Mouse (Mus musculus): Measurements from ENCODE around the gene Fcgr4. TPM values are rescaled to one million over a fixed set of nuclear protein-coding genes. Genes with fewer than 3 reads are reported as not detected.
"Not testable (repeated sequence)": the region's sequence is repeated elsewhere in the genome, so short reads cannot be mapped to it uniquely, and the experiment has no call there.

Gene Fcgr4
- total and polyA plus RNA-seq, 2 experiments from 2014 or later, result 0.25 TPM; not detected in 1

DNA sequence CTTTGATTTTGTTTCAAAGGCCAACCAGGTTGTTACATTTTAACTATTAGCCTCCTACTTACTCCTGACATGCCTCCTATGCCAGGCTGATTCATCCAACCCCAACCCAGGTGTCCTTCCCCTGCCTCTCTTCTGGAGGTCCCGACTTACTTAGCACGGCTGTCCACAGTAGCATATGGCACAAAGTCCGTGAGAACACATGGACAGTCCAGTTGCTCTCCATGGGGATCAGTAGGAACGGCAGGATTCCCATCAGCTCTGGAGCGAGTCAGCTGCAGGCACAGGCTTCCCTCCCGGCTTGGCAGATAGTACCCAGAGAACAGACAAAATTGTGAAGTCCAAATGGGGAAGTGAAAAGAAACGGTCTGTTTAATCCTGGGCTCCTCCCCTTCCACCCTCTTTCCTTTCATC, 43.0 kb upstream of the Fcgr4 start:
- H3K27ac ChIP-seq (ENCODE audit: low read depth, low read length), result no peak overlapping the region
- no peaks in the 10 kb centered on the region for H3K9me3 ChIP-seq (ENCODE audit: low read length)
- no peaks in the 10 kb centered on the region for H3K27me3 ChIP-seq (ENCODE audit: insufficient read depth, low read length)
- ATAC-seq (ENCODE audit: low FRiP score), result no peak
- H3K36me3 ChIP-seq (ENCODE audit: insufficient read depth, low read length), result no peaks in the 10 kb centered on the region
- no peak overlapping the region for H3K4me2 ChIP-seq (ENCODE audit: low read depth, low read length, poor library complexity, severe bottlenecking)
- 59% methylated on average over 7 of the region's 7 CpGs for WGBS
- TF ChIP-seq CTCF (IDR thresholded peaks at IDR 0.05), result no peak
- no peaks in the 10 kb centered on the region for H3K4me1 ChIP-seq (ENCODE audit: insufficient read depth, low read length)
- no peak overlapping the region for H3K9ac ChIP-seq (replicated peaks; ENCODE audit: low read length, poor library complexity, severe bottlenecking)
- no peak for DNase-seq (ENCODE audit: low spot score)
- H3K4me3 ChIP-seq (ENCODE audit: low read depth, low read length), result no peak overlapping the region

DNA sequence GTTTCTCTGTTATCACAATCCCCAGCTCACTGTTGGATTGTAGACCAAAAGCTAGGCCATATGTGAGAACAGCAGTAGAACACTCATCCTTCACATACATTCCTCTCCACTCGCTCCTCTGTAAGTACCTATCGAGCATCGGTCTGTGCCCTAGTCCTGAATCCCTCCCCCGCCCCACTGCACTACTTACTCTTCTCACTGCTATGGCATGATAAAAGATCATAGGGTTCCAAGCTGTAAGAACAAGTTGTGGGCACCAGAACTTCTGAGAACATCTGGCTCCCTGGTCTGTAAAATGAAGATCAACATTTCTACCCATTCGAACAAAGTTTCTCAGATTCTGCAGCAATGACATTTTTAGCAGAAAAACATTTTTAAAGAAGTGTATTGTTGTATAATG, 42.3 kb upstream of the Fcgr4 start, which contains the start of gene Fcgr2b:
TSS of gene Fcgr2b (minus strand) at position 101 of the 400 bp plus-strand sequence.
- Histone ChIP-seq H3K36me3 (ENCODE audit: insufficient read depth, low read length) (no peaks in the 10 kb centered on the region), H3K4me1 (ENCODE audit: insufficient read depth, low read length) (no peaks in the 10 kb centered on the region), H3K4me3 (ENCODE audit: low read depth, low read length) (no peak within 1 kb of the TSS), H3K9me3 (ENCODE audit: low read length) (no peaks in the 10 kb centered on the region), H3K9ac (replicated peaks; ENCODE audit: low read length, poor library complexity, severe bottlenecking) (no peak within 1 kb of the TSS), H3K4me2 (ENCODE audit: low read depth, low read length, poor library complexity, severe bottlenecking) (no peak within 1 kb of the TSS), H3K27ac (ENCODE audit: low read depth, low read length) (no peak within 1 kb of the TSS), H3K27me3 (ENCODE audit: insufficient read depth, low read length) (no peaks in the 10 kb centered on the region)
- WGBS, result 90% methylated on average over 5 of the region's 5 CpGs
- no peak for TF ChIP-seq CTCF (IDR thresholded peaks at IDR 0.05)
- DNase-seq (ENCODE audit: low spot score), result no peak
- ATAC-seq (ENCODE audit: low FRiP score), result no peak

DNA sequence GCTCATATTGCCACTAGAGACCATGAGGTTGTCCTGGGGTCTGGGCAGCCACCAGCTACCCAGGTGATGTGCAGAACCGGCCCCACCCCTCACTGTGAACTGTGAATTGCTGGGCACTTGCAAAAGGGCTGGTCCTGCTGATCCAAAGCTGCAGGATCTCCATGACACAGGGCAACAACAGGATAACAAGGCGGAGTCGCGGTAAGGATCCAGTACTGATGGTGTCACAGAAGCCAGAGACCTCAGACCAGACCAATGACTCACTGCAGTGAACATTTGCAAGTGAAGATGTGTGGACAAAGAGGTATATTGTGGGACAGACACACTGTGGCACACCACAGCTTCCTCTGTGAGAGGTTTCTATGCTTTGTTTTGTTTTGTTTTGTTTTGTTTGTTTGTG, 40.1 kb upstream of the Fcgr4 start:
- H3K9me3 ChIP-seq (ENCODE audit: low read length), result no peaks in the 10 kb centered on the region
- H3K9ac ChIP-seq (replicated peaks; ENCODE audit: low read length, poor library complexity, severe bottlenecking), result no peak overlapping the region
- ATAC-seq (ENCODE audit: low FRiP score) (no peak), DNase-seq (ENCODE audit: low spot score) (no peak)
- H3K36me3 ChIP-seq (ENCODE audit: insufficient read depth, low read length), result no peaks in the 10 kb centered on the region
- H3K4me3 ChIP-seq (ENCODE audit: low read depth, low read length), result no peak overlapping the region
- no peak for TF ChIP-seq CTCF (IDR thresholded peaks at IDR 0.05)
- no peaks in the 10 kb centered on the region for H3K4me1 ChIP-seq (ENCODE audit: insufficient read depth, low read length)
- H3K27me3 ChIP-seq (ENCODE audit: insufficient read depth, low read length), result no peaks in the 10 kb centered on the region
- H3K4me2 ChIP-seq (ENCODE audit: low read depth, low read length, poor library complexity, severe bottlenecking), result no peak overlapping the region
- H3K27ac ChIP-seq (ENCODE audit: low read depth, low read length), result no peak overlapping the region
- 84% methylated on average over 4 of the region's 4 CpGs for WGBS

DNA sequence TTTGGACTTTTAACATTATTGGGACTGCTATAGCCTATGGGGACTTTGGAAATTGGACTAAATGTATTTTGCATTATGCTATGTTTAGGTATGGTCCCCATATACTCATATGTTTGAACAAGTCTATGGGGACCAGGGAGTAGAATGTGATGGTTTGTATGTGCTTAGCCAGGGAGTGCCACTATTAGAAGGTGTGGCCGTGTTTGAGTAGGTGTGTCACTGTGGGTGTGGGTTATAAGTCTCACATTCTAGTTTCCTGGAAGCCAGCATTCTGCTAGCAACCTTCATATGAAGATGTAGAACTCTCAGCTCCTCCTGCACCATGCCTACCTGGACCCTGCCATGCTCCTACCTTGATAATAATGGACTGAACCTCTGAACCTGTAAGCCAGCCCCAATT, 37.0 kb upstream of the Fcgr4 start:
- not testable (repeated sequence) for H3K9ac ChIP-seq (replicated peaks; ENCODE audit: low read length, poor library complexity, severe bottlenecking); H3K4me1 ChIP-seq (ENCODE audit: insufficient read depth, low read length); H3K4me2 ChIP-seq (ENCODE audit: low read depth, low read length, poor library complexity, severe bottlenecking); ATAC-seq (ENCODE audit: low FRiP score); H3K27me3 ChIP-seq (ENCODE audit: insufficient read depth, low read length); H3K4me3 ChIP-seq (ENCODE audit: low read depth, low read length); H3K9me3 ChIP-seq (ENCODE audit: low read length); H3K36me3 ChIP-seq (ENCODE audit: insufficient read depth, low read length); H3K27ac ChIP-seq (ENCODE audit: low read depth, low read length); DNase-seq (ENCODE audit: low spot score)
- 67% methylated on average over 1 of the region's 1 CpGs for WGBS

DNA sequence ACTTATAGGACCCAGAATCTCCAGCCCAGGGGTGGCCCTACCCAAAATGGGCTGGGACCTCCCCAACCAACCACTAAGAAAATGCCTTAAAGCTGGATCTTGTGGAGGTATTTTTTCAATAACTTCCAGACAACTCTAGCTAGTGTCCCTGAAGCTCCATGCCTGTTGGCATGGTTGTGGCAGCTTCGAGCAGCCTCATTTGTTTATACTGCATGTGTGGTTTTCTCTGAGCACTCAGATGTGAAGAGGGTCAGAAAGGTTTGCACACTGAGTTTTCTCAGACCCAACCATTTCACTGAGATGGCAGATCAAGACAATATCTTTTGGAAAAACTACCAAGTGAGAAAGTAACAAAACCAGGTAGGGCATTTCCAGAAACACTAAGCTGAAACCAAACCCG, 36.4 kb upstream of the Fcgr4 start:
- WGBS, result 84% methylated on average over 2 of the region's 2 CpGs
- H3K27ac ChIP-seq (ENCODE audit: low read depth, low read length), result no peak overlapping the region
- H3K4me2 ChIP-seq (ENCODE audit: low read depth, low read length, poor library complexity, severe bottlenecking), result no peak overlapping the region
- TF ChIP-seq CTCF (IDR thresholded peaks at IDR 0.05), result no peak
- no peaks in the 10 kb centered on the region for H3K4me1 ChIP-seq (ENCODE audit: insufficient read depth, low read length)
- no peak for DNase-seq (ENCODE audit: low spot score)
- no peak overlapping the region for H3K4me3 ChIP-seq (ENCODE audit: low read depth, low read length)
- no peak overlapping the region for H3K9ac ChIP-seq (replicated peaks; ENCODE audit: low read length, poor library complexity, severe bottlenecking)
- no peaks in the 10 kb centered on the region for H3K36me3 ChIP-seq (ENCODE audit: insufficient read depth, low read length)
- ATAC-seq (ENCODE audit: low FRiP score), result no peak
- H3K27me3 ChIP-seq (ENCODE audit: insufficient read depth, low read length), result no peaks in the 10 kb centered on the region
- no peaks in the 10 kb centered on the region for H3K9me3 ChIP-seq (ENCODE audit: low read length)

DNA sequence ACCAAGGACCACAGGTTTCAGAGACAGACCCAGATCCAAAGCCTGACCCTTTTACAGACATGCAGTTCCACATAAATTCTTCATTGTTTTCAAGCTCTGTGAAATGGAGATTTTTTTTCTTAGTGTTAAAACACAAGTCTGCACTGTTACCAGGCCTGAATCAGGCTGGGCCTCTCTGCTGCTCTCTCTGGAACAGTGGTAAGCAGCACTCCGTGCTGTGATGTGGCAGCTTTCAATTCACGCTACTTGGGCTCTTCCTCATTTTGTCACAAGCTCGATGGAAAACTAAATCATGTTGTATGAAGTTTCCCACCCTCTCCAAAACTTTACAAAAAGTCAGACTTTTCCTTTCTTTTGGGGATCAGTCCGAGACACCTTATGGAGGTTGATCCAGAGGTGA, 35.7 kb upstream of the Fcgr4 start:
- Histone ChIP-seq H3K9ac (replicated peaks; ENCODE audit: low read length, poor library complexity, severe bottlenecking) (no peak overlapping the region), H3K27me3 (ENCODE audit: insufficient read depth, low read length) (no peaks in the 10 kb centered on the region), H3K4me1 (ENCODE audit: insufficient read depth, low read length) (no peaks in the 10 kb centered on the region), H3K9me3 (ENCODE audit: low read length) (no peaks in the 10 kb centered on the region), H3K4me3 (ENCODE audit: low read depth, low read length) (no peak overlapping the region), H3K36me3 (ENCODE audit: insufficient read depth, low read length) (no peaks in the 10 kb centered on the region), H3K4me2 (ENCODE audit: low read depth, low read length, poor library complexity, severe bottlenecking) (no peak overlapping the region), H3K27ac (ENCODE audit: low read depth, low read length) (no peak overlapping the region)
- WGBS, result 85% methylated on average over 4 of the region's 4 CpGs
- DNase-seq (ENCODE audit: low spot score) (no peak), ATAC-seq (ENCODE audit: low FRiP score) (no peak)
- TF ChIP-seq CTCF (IDR thresholded peaks at IDR 0.05), result no peak

Measured in midbrain, postnatal 0 days (tissue).